Mouse (Mus musculus) stomach, postnatal 0 days (tissue): ENCODE measurements around the gene Adamts17. TPM values are rescaled to one million over a fixed set of nuclear protein-coding genes. Genes with fewer than 3 reads are reported as not detected.
A peak's percentile ranks its signal among the peaks of the same experiment; 100 is the strongest.

Experiments
- ATAC-seq: fragments of 200-750 bp; cut with Nextera tagmentation; 2 replicates; pipeline ENCODE4 v1.8.0; 2017; ENCODE audit not compliant: low FRiP score, low TSS enrichment
- DNase-seq: peaks from one replicate; pipeline ENCODE4 v3.0.0-alpha.2; 2016; ENCODE audit warnings: low spot score
- H3K27ac ChIP-seq: fragments of 300-500 bp; sonication (generic); replicated peaks from 2 replicates; pipeline ENCODE4 v1.5.1; 2014; ENCODE audit warnings: mild to moderate bottlenecking, control low read depth
- H3K27me3 ChIP-seq: fragments of 300-500 bp; sonication (generic); 2 replicates; pipeline ENCODE4 v1.6.1; 2014; ENCODE audit warnings: low read length; ENCODE audit not compliant: control insufficient read depth, insufficient read depth
- H3K36me3 ChIP-seq: fragments of 300-500 bp; sonication (generic); 2 replicates; pipeline ENCODE4 v1.6.1; 2014; ENCODE audit warnings: low read length, mixed read lengths; ENCODE audit not compliant: control insufficient read depth, insufficient read depth
- H3K4me1 ChIP-seq: fragments of 300-500 bp; sonication (generic); replicated peaks from 2 replicates; pipeline ENCODE4 v1.6.1; 2014; ENCODE audit warnings: antibody characterized with exemption; ENCODE audit not compliant: control insufficient read depth, insufficient read depth
- H3K4me2 ChIP-seq: fragments of 300-500 bp; sonication (generic); replicated peaks from 2 replicates; pipeline ENCODE4 v1.6.1; 2014; ENCODE audit warnings: low read depth, mild to moderate bottlenecking, control low read depth, moderate library complexity
- H3K4me3 ChIP-seq: fragments of 300-500 bp; sonication (generic); 2 replicates; pipeline ENCODE4 v1.5.1; 2014; ENCODE audit warnings: low read depth, low read length, control low read depth
- H3K9ac ChIP-seq: fragments of 300-500 bp; sonication (generic); 2 replicates; pipeline ENCODE4 v1.6.1; 2014; ENCODE audit warnings: mild to moderate bottlenecking, low read length, control low read depth, mixed read lengths
- H3K9me3 ChIP-seq: fragments of 300-500 bp; sonication (generic); 2 replicates; pipeline ENCODE4 v1.6.1; 2016; ENCODE audit warnings: low read length; ENCODE audit not compliant: control insufficient read depth
- CTCF ChIP-seq: IDR thresholded peaks from 2 replicates; pipeline ENCODE4 v1.5.1; 2016; ENCODE audit warnings: antibody characterized with exemption, low read depth, mild to moderate bottlenecking, moderate library complexity
- EP300 ChIP-seq: optimal IDR thresholded peaks from 2 replicates; pipeline ENCODE3; 2016; ENCODE audit warnings: antibody characterized with exemption
- WGBS: fragments of 180-500 bp; shearing (Covaris S2); extraction: QIAGEN DNeasy Blood & Tissue Kit; methylation state at CpG from one replicate; pipeline ENCODE4 v1.1.7; 2014; 5-methylcytosine and 5-hydroxymethylcytosine counted together
- polyA plus RNA-seq: library from polyadenylated mRNA; unstranded; fragments of >200 nt; fragmentation: Nextera tagmentation; extraction: Ambion mirVana; gene quantifications from 2 replicates; pipeline ENCODE4 v1.2.1, GENCODE M21; 2015

Adamts17 gene
- polyA plus RNA-seq, 1 experiment from 2014 or later: 2.4 TPM

GRCm38 (mm10) chr7:67039861-67040260 lies 200.3 kb downstream of the Adamts17 start:
- H3K9me3 ChIP-seq: no peaks in the 10 kb centered on the region
- no peak overlapping the region for H3K4me3 ChIP-seq
- peak; percentile 9 for DNase-seq
- TF ChIP-seq CTCF: no peak
- no peak for TF ChIP-seq EP300
- WGBS: 58% methylated on average over 8 of the region's 8 CpGs
- no peak overlapping the region for H3K27ac ChIP-seq
- H3K36me3 ChIP-seq: no peaks in the 10 kb centered on the region
- H3K4me1 ChIP-seq: no peaks in the 10 kb centered on the region
- no peak overlapping the region for H3K4me2 ChIP-seq
- no peak overlapping the region for H3K9ac ChIP-seq
- ATAC-seq: no peak
- H3K27me3 ChIP-seq: no peaks in the 10 kb centered on the region

- Histone ChIP-seq H3K9ac (no peak overlapping the region), H3K9me3 (no peaks in the 10 kb centered on the region), H3K36me3 (no peaks in the 10 kb centered on the region), H3K4me1 (no peaks in the 10 kb centered on the region), H3K27ac (no peak overlapping the region), H3K4me3 (no peak overlapping the region), H3K27me3 (no peaks in the 10 kb centered on the region), H3K4me2 (no peak overlapping the region)
- WGBS: 90% methylated on average over 3 of the region's 3 CpGs
- TF ChIP-seq EP300 (no peak), CTCF (no peak)
- ATAC-seq: no peak
- DNase-seq: peak; percentile 12
Measured at GRCm38 (mm10) chr7:67041685-67042084, 202.2 kb downstream of the Adamts17 start.

GRCm38 (mm10) chr7:67044121-67044817 lies 204.7 kb downstream of the Adamts17 start:
- H3K4me2 ChIP-seq: no peak overlapping the region
- H3K4me3 ChIP-seq: no peak overlapping the region
- DNase-seq: no peak
- H3K9ac ChIP-seq: no peak overlapping the region
- H3K27me3 ChIP-seq: no peaks in the 10 kb centered on the region
- no peak for ATAC-seq
- H3K36me3 ChIP-seq: no peaks in the 10 kb centered on the region
- TF ChIP-seq CTCF (no peak), EP300 (no peak)
- H3K9me3 ChIP-seq: no peaks in the 10 kb centered on the region
- no peak overlapping the region for H3K27ac ChIP-seq
- 79% methylated on average over 15 of the region's 15 CpGs for WGBS
- no peaks in the 10 kb centered on the region for H3K4me1 ChIP-seq

- Histone ChIP-seq H3K9ac (no peak overlapping the region), H3K4me1 (no peaks in the 10 kb centered on the region), H3K27ac (no peak overlapping the region), H3K4me2 (no peak overlapping the region), H3K4me3 (no peak overlapping the region), H3K36me3 (no peaks in the 10 kb centered on the region), H3K27me3 (no peaks in the 10 kb centered on the region), H3K9me3 (no peaks in the 10 kb centered on the region)
- DNase-seq: no peak
- ATAC-seq: no peak
- 95% methylated on average over 6 of the region's 6 CpGs for WGBS
- TF ChIP-seq CTCF (no peak), EP300 (no peak)
Measured at GRCm38 (mm10) chr7:67045202-67045601, 205.7 kb downstream of the Adamts17 start.

GRCm38 (mm10) chr7:67049206-67049605 lies 209.7 kb downstream of the Adamts17 start:
- no peak for ATAC-seq
- WGBS: 90% methylated on average over 2 of the region's 2 CpGs
- no peak overlapping the region for H3K4me3 ChIP-seq

GRCm38 (mm10) chr7:67050424-67050823 lies 210.9 kb downstream of the Adamts17 start:
- WGBS: 88% methylated on average over 3 of the region's 3 CpGs
- no peak for DNase-seq
- TF ChIP-seq CTCF: no peak
- no peak for TF ChIP-seq EP300

More at GRCm38 (mm10) chr7:67049206-67049605, 209.7 kb downstream of the Adamts17 start:
- no peak for DNase-seq
- Histone ChIP-seq H3K9me3 (no peaks in the 10 kb centered on the region), H3K36me3 (no peaks in the 10 kb centered on the region), H3K4me2 (no peak overlapping the region), H3K27ac (no peak overlapping the region), H3K4me1 (no peaks in the 10 kb centered on the region), H3K27me3 (no peaks in the 10 kb centered on the region), H3K9ac (no peak overlapping the region)
- no peak for TF ChIP-seq CTCF
- TF ChIP-seq EP300: no peak

More at GRCm38 (mm10) chr7:67050424-67050823, 210.9 kb downstream of the Adamts17 start:
- Histone ChIP-seq H3K36me3 (no peaks in the 10 kb centered on the region), H3K9ac (no peak overlapping the region), H3K27ac (no peak overlapping the region), H3K4me1 (no peaks in the 10 kb centered on the region), H3K4me2 (no peak overlapping the region), H3K4me3 (no peak overlapping the region), H3K9me3 (no peaks in the 10 kb centered on the region), H3K27me3 (no peaks in the 10 kb centered on the region)
- no peak for ATAC-seq
